Mouse (Mus musculus): ENCODE data around the gene Gm12185.
"Not testable (repeated sequence)": the region's sequence is repeated elsewhere in the genome, so short reads cannot be mapped to it uniquely, and the experiment has no call there.

Gene Gm12185

DNA sequence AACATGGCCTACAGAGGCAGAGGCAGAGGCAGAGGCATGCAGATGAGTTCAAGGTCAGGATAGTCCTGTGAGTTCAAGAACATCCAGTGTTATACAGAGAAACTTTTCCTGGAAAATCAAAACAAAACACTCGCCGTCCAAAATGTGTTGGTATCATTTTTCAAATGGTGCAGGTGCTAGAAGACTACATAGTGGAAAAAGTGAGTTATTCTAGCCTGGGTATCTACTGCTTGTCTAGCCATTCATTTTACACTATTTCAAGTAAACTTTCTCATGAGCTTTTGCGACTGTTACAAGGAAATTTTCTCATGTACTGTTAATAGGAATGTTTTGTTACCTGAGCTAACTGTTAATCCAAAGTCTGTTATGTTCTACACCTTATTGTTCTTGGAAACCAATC is 73.6 kb downstream of the Gm12185 start:
- no peak for DNase-seq (ENCODE audit: low spot score in 2 of 2)

DNA sequence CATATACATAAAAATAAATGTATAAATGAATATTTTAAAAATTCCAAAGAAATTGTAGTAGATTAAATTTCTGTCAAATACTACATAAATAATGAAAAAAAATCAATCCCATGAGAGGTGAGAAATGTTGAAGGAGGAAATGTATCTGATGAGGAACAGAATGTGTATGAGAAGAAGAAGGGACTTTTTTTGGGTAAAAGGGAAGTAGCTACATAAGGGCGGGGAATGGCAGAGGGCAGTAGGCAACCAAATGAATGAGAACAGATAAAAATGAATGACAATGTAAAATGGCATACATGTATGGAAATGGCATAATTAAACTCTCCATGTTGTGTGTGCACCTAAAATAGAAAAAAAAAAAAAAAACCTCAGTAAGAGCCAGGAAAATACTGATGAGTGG is 78.4 kb downstream of the Gm12185 start:
- peak in 1 of 2 experiments; percentile 16 for DNase-seq (ENCODE audit: low spot score in 2 of 2)

- no peak for DNase-seq (ENCODE audit: low spot score in 2 of 2)
Measured at GRCm38 (mm10) chr11:48908459-48908858, 83.6 kb downstream of the Gm12185 start.

DNA sequence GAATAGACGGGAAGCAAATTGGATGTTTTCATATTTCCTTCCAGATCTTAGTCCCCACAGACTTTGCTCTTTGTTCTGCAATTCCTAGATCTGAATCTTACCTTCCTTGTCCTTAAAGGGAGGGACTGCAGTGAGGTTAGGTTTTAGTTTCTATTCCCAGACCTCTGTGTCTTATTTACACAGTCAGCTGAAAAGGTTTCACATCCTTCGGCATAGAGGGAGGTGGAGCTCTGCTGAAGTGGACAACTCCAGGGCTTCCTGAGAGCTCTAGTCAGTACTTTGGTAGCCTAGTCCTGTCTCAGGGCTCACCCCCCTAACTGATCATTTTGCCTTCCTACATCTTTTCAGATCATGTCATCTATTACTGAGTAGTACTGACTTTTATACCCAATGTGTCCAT is 90.0 kb downstream of the Gm12185 start, which contains the start of gene Gm5431:
TSS of gene Gm5431 (minus strand) at position 194 of the 400 bp plus-strand sequence.
- DNase-seq (ENCODE audit: low spot score in 2 of 2), result peak; percentile 54 to 64

DNA sequence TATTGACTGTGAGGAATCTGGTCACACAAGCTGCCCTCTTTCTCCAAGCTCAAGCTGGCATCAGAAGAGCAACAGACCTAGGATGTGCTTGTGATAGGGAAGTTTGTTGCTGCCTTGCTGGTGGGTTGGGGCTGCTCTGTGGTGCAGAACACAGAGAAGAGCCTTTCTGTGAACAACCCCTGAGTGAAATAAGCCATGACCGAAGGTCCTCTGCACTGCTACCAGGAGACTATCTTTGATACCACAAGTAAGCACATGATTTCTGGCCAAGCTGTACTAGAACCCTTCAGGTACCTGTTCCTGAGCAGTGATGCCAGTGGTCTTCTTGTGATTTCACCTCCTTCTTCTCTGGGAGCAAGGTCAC is 90.5 kb downstream of the Gm12185 start:
- peak; percentile 65 to 66 for DNase-seq (ENCODE audit: low spot score in 2 of 2)

DNA sequence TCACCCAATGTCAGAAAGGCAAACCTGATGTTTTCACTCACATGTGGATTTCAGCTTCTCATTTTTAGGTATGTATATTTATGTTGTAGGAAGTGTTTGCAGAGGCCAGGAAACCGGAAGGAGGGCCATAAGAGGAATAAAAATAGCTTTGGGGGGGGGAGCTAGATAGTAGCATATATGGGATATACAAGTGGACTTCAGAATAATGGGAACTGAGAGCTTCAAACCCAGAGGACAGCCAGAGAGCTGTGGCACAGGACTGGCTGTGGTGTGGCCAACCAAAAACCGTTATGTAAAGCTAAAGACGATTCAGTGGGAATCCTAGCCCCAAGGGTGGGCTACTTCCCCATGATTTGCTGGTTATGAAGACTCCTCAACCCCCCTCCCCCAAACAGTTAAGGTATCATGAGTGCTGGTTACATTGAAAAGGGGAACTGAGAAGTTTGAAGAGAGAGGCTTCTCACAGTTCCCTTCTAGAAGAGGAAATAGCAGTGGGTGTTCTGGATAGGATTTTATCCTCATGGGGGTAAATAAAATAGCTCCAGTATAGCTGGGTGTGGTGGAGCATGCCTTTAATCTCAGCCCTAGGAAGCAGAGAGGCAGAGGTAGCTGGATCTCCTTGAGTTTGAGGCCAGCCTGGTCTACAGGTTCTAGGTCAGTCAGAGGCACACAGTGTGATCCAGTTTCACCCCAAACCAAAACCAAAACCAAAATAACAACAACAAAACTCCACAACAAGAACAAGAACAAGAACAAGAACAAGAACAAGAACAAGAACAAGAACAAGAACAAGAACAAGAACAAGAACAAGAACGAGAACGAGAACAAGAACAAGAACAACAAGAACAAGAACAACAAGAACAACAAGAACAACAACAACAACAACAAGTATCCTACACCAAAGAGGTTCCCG is 91.1 kb downstream of the Gm12185 start:
- peak; percentile 66 to 76 for DNase-seq (ENCODE audit: low spot score in 2 of 2)

GRCm38 (mm10) chr11:48898812-48899431 is 93.1 kb downstream of the Gm12185 start:
- no peak for DNase-seq (ENCODE audit: low spot score in 2 of 2)

GRCm38 (mm10) chr11:48876680-48877079 is 115.3 kb downstream of the Gm12185 start:
- DNase-seq (ENCODE audit: low spot score in 2 of 2), result no peak

DNA sequence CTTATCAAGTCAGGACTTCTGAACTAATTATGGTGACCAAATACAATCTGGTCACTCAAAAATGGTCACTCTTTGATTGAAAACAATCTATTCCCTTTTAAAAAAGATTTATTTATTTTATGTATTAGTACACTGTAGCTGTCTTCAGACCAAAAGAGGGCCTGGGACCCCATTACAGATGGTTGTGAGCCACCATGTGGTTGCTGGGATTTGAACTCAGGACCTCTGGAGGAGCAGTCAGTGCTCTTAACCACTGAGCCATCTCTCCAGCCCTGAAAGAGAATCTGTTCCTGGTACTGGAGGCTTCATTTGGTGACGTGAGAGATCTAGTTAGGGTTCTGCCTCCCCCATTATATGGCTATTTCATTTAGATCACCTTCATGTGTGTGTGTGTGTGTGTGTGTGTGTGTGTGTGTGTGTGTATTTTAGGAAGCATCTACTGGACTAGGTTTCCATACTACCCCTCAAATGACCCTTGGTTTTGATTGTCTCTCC is 116.6 kb downstream of the Gm12185 start:
- DNase-seq (ENCODE audit: low spot score in 2 of 2), result not testable (repeated sequence)

DNA sequence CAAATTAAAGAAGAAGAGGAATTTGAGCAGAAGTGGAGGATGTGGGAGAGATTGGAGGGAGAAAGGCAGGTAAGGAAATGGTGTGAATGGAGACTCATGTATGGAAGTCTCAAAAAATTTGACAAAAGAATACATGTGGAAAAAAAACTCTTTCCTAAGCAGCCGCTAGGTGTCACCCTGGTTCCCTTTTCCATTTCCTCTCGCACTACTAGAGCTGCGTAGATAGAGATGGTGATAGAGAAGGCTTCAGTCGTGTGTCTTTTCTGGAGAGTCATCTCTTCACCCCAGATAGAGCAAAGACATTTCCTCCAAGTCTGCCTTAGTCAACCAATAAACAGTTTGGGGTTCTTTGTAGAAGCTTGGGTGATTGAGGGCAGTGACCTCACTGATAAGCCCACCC is 117.6 kb downstream of the Gm12185 start:
- peak; percentile 64 to 69 for DNase-seq (ENCODE audit: low spot score in 2 of 2)

DNA sequence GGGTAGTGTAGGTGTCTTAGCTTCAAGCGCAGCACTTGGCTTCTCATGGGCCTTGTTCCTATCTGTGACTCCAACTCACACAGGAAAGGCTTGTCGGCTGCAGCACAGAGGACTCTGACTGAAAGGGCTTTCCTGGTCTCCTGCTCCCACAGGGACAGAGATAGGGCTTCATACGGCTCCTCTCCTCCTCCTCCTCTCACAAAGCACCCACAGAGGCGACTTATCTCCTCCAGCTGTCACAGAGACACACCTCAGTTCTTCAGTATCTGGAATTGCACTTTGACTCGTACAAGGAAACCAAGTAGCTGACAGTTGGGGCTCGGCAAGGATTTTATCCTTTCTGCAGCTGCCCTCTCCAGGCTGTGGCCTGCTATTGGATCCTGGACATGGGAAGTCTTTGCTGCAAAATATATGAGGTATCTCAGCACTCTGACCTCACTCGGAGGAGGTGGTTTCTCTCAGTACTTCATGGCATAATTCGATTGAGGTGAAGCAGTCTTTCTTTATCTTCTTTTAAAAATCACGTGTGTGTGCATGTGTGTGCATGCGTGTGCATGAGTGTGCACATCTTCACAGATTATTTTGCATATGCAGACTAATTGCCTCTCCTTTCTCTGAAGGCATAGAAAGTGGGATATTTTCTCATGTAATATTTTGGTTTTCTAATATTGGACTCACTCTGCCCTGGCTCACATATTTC is 118.3 kb downstream of the Gm12185 start:
- no peak for DNase-seq (ENCODE audit: low spot score in 2 of 2)

GRCm38 (mm10) chr11:48872695-48873300 is 119.2 kb downstream of the Gm12185 start:
- no peak for DNase-seq (ENCODE audit: low spot score in 2 of 2)

GRCm38 (mm10) chr11:48871817-48872541 is 120.0 kb downstream of the Gm12185 start:
- peak in 1 of 2 experiments; percentile 50 for DNase-seq (ENCODE audit: low spot score in 2 of 2)

DNA sequence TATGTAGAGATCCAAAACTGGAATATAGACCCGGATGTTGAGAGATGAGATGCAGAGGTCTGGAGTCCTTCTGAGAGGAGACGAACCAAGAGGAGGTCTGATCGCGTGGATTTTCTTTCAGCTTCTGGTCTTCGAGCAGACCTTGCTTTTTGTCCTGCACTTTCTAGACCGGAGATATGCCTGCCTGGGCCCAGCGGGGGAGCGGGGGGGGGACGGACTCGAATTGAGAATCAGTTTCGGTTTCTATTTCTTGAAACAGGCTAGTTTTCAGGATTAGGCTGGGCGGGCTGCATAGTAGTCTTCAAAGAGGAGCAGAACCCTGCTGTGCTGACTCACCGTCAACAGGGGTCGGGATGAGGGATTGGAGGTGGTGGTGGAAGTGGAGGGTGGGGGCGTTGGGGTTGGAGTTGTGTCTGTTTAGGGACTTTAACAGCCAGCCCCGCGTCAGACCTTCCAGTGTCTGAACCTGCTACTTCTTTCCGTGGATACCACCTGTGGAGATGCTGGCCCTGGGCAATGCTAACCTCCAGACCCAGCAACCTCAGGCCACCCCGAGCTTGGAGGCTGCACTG is 120.7 kb downstream of the Gm12185 start, which contains the start of gene Irgm1:
TSS of gene Irgm1 (minus strand) at position 483 of the 572 bp plus-strand sequence.
- DNase-seq (ENCODE audit: low spot score in 2 of 2), result peak; percentile 74 to 84

DNA sequence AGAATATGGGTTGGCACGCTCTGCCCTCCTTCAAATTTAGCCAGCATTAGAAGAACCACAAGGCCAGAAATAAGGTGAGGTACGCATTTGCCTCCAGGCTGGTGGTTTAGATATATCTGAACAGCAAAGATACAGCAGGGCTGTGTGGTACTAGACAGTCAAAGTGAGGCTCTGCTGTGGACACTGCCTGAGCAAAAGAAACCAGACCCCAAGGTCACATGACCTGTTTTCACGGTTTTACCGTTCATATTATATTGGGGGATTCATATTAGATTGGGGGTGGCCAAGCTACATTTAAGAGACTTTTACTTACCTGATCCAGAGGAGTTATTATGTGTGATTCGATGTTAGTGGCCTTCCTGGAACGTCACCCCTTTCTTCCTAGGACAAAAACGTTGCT is 121.2 kb downstream of the Gm12185 start:
- no peak for DNase-seq (ENCODE audit: low spot score in 2 of 2)

- DNase-seq (ENCODE audit: low spot score in 2 of 2), result no peak
Measured at GRCm38 (mm10) chr11:48869380-48870110, 122.5 kb downstream of the Gm12185 start.

- no peak for DNase-seq (ENCODE audit: low spot score in 2 of 2)
Measured at GRCm38 (mm10) chr11:48866481-48866880, 125.5 kb downstream of the Gm12185 start.

DNA sequence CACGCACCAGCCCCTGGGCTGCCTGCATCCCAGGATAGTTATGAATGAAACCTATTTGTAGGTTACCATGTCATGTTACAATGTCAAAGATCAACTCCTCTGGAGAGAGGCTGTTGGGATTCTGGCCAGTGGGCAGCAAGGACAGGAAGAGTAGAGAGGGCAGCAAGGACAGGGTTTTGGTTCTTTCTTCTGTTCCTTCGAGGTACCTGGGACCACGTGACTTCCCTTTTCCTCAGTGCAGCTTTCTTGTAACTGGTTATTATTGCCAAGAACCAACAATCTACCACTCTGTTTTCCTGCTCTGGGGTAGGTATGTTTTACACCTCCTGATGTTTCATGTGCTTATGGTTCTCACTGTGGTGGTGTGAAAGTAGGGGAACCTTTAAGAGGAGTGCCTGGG is 128.2 kb downstream of the Gm12185 start:
- DNase-seq (ENCODE audit: low spot score in 2 of 2), result no peak

DNA sequence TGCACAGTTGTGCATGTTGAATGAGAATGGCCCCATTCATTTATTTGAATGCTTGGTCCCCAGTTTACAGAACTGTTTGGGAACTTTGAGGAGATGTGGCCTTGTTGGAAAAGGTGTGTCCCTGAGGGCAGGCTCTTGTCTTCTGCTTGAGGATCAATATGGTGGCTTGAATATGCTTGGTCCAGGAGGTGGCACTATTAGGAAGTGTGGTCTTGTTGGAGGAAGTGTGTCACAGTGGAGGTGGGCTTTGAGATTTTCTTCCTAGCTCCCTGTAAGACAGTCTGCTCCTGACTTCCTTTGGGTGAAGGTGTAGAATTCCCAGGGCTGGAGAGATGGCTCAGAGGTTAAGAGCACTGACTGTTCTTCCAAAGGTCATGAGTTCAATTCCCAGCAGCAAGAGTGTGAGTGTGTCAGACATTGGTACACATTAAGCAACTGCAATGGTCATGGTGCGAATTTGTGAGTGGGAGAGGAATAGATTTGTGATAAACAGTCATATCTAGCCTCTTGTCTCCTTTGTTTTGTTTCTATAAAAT is 129.2 kb downstream of the Gm12185 start:
- DNase-seq (ENCODE audit: low spot score in 2 of 2), result no peak

DNA sequence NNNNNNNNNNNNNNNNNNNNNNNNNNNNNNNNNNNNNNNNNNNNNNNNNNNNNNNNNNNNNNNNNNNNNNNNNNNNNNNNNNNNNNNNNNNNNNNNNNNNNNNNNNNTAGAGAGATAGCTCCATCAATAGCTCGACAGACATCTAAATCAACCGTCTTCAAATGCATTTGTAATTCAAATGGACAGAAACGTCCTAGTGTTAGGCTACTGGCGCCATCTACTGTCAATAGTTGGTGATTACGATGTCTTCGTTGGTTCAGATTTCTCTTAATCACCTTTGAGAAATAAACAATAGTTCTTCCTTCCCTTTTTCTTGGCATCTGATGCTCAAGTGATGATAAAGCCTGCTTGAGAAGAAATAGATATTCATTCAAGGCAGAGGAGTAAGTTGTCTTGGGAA is 133.0 kb downstream of the Gm12185 start:
- DNase-seq (ENCODE audit: low spot score in 2 of 2), result peak; percentile 37 to 63

Measured in spleen, postnatal 36 days (tissue).